Mouse (Mus musculus): ENCODE results near the gene Nebl. TPM values are rescaled to one million over a fixed set of nuclear protein-coding genes. Genes with fewer than 3 reads are reported as not detected.
A peak's percentile ranks its signal among the peaks of the same experiment; 100 is the strongest.

The Nebl gene
- polyA plus RNA-seq, 1 experiment from 2014 or later: 8.7 TPM

- H3K4me2 ChIP-seq (replicated peaks): no peak overlapping the region
- no peak for ATAC-seq (replicated peaks)
- no peak overlapping the region for H3K4me3 ChIP-seq
- H3K9ac ChIP-seq (replicated peaks): no peak overlapping the region
- H3K36me3 ChIP-seq: no peaks in the 10 kb centered on the region
- H3K27ac ChIP-seq (replicated peaks): no peak overlapping the region
- no peaks in the 10 kb centered on the region for H3K4me1 ChIP-seq
- 37% methylated on average over 10 of the region's 10 CpGs for WGBS
- no peaks in the 10 kb centered on the region for H3K27me3 ChIP-seq
- H3K9me3 ChIP-seq: no peaks in the 10 kb centered on the region
Measured at GRCm38 (mm10) chr2:17650147-17650834, 81.0 kb downstream of the Nebl start.

DNA sequence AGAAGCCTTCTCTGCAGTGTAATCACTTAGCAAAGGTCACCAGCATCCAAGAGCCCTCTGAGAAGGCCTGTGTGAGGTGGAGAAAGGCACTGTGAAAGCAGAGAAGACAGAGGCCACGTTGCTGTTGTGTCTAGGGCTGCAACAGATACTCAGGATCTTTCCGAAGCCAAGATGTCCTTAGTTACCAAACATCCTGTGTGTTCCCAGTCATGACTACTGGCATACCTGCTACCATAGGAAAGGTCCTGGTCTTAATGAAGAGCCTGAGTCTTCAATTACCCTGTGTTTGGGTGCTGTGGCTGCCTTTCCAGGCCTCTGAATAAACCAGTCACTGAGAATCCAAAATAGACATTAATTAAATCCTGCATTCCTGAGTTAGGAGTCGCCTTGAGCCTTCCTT is 81.5 kb downstream of the Nebl start:
- no peaks in the 10 kb centered on the region for H3K4me1 ChIP-seq
- 31% methylated on average over 3 of the region's 3 CpGs for WGBS
- no peak overlapping the region for H3K4me3 ChIP-seq

DNA sequence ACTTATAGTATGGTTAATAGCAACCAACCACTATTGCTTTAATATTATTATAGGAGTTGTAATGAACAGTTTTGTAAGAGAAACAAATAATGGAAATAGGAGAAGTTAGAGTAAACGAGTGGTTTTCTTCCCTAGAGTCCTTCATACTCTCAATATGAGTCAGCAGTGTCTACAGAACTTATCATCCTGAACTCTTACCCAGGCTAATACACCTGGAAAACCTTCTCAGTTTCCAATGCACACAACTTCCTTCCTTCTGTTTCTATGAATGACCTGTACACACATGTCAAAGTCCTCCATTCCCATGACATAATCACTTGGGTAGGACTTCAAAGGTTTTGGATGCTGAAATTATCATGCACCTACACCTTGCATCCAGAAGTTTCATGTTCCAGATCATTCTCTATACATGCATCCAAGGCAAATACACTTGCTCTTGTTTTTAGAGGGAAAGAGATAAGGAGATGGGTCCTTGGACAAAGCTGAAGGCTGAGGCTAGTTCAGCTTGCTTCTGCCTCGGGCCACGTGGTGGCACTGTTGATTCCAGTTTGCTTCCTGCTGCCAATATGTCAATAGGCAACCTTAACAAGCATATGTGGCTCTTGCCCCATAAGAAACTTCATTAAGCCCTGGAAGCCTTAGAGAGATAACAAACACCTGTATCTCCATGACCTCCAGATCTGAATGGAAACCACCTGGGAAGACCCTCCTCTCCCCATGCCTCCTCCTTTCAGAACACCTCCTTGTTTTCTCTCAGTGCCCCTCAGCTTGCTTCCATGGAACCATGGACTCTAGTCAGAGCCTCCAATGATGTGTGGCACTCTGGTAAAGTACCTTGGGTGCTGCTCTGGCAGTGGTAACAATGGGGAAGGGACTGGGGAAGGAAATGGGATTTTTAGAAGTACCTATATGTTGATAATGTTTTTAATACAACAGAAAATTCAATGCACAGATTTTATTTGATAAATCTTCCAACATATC is 86.7 kb downstream of the Nebl start:
- Histone ChIP-seq H3K4me1 (no peaks in the 10 kb centered on the region), H3K4me3 (no peak overlapping the region), H3K4me2 (replicated peaks) (no peak overlapping the region), H3K9ac (replicated peaks) (no peak overlapping the region), H3K27ac (replicated peaks) (no peak overlapping the region), H3K27me3 (no peaks in the 10 kb centered on the region), H3K36me3 (no peaks in the 10 kb centered on the region), H3K9me3 (no peaks in the 10 kb centered on the region)
- ATAC-seq (replicated peaks): peak; percentile 85
- whole genome bisulfite sequencing: 29% methylated on average over 3 of the region's 3 CpGs

More for the DNA sequence above, 81.5 kb downstream of the Nebl start:
- ATAC-seq (replicated peaks): no peak
- no peak overlapping the region for H3K27ac ChIP-seq (replicated peaks)
- no peak overlapping the region for H3K9ac ChIP-seq (replicated peaks)
- H3K9me3 ChIP-seq: no peaks in the 10 kb centered on the region
- no peak overlapping the region for H3K4me2 ChIP-seq (replicated peaks)
- no peaks in the 10 kb centered on the region for H3K36me3 ChIP-seq
- H3K27me3 ChIP-seq: no peaks in the 10 kb centered on the region

DNA sequence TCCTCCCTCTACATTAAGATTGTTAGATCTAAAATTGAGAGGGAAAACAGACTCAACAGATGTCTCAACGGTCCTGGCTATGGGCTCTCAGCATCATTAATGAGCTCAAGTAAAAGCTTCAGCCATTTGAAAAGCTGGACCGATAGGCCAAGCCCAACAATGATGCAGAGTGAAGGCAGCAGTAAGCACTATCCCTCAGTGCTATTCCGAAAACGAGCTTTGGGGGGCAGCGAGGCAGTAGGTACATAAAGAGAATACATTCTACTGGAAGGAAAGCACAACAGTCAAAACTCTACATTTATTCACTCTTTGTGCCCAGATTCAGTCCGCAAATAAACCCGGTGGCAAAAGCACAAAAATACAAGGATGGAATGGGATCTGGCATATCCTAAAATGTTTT is 87.4 kb downstream of the Nebl start:
- Histone ChIP-seq H3K36me3 (no peaks in the 10 kb centered on the region), H3K27me3 (no peaks in the 10 kb centered on the region), H3K27ac (replicated peaks) (no peak overlapping the region), H3K4me3 (no peak overlapping the region), H3K9me3 (no peaks in the 10 kb centered on the region), H3K4me1 (no peaks in the 10 kb centered on the region), H3K9ac (replicated peaks) (no peak overlapping the region), H3K4me2 (replicated peaks) (no peak overlapping the region)
- 44% methylated on average over 7 of the region's 7 CpGs for WGBS
- no peak for ATAC-seq (replicated peaks)

- Histone ChIP-seq H3K27ac (replicated peaks) (no peak overlapping the region), H3K9ac (replicated peaks) (no peak overlapping the region), H3K27me3 (no peaks in the 10 kb centered on the region), H3K9me3 (no peaks in the 10 kb centered on the region), H3K4me3 (no peak overlapping the region), H3K36me3 (no peaks in the 10 kb centered on the region), H3K4me1 (peaks cover 4% of the 10 kb centered on the region; the same call in 1 of the 2 replicates), H3K4me2 (replicated peaks) (no peak overlapping the region)
- 93% methylated on average over 7 of the region's 7 CpGs for WGBS
- no peak for ATAC-seq (replicated peaks)
Measured at GRCm38 (mm10) chr2:17642770-17643169, 88.5 kb downstream of the Nebl start.

- 55% methylated on average over 4 of the region's 4 CpGs for WGBS
- ATAC-seq (replicated peaks): no peak
Measured at GRCm38 (mm10) chr2:17640861-17641260, 90.4 kb downstream of the Nebl start.

DNA sequence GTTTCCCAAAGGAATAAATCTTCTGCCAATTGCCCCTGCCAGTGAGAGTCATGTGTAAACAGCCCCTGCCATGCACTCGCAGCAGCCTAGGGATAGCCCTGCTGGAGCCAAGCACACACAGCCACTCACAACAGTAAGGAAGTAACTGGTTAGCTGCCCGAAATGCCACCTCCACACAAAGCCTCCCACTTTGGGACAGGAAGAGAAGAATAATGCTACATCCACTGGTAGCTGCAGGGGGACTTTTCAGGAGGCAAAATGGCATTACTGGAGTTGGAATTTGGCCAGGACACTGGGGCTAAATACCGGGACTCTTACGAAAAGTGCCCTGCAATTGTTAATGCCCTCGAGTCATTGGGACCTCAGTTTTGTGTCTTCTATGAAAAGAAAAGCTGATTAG is 92.6 kb downstream of the Nebl start:
- H3K4me1 ChIP-seq: peaks cover 4% of the 10 kb centered on the region; the same call in 1 of the 2 replicates
- no peaks in the 10 kb centered on the region for H3K9me3 ChIP-seq
- no peak overlapping the region for H3K4me3 ChIP-seq
- H3K27ac ChIP-seq (replicated peaks): no peak overlapping the region
- H3K9ac ChIP-seq (replicated peaks): no peak overlapping the region
- 2% methylated on average over 5 of the region's 5 CpGs for WGBS
- H3K4me2 ChIP-seq (replicated peaks): 0 out of 2 replicates have a peak overlapping the region, but pooled peaks have one; percentile 3
- no peaks in the 10 kb centered on the region for H3K27me3 ChIP-seq
- peak; percentile 81 for ATAC-seq (replicated peaks)
- H3K36me3 ChIP-seq: no peaks in the 10 kb centered on the region

More at GRCm38 (mm10) chr2:17640861-17641260, 90.4 kb downstream of the Nebl start:
- no peak overlapping the region for H3K27ac ChIP-seq (replicated peaks)
- peaks cover 4% of the 10 kb centered on the region; the same call in 1 of the 2 replicates for H3K4me1 ChIP-seq
- no peaks in the 10 kb centered on the region for H3K36me3 ChIP-seq
- no peak overlapping the region for H3K4me3 ChIP-seq
- no peak overlapping the region for H3K9ac ChIP-seq (replicated peaks)
- H3K9me3 ChIP-seq: no peaks in the 10 kb centered on the region
- H3K27me3 ChIP-seq: no peaks in the 10 kb centered on the region
- no peak overlapping the region for H3K4me2 ChIP-seq (replicated peaks)

DNA sequence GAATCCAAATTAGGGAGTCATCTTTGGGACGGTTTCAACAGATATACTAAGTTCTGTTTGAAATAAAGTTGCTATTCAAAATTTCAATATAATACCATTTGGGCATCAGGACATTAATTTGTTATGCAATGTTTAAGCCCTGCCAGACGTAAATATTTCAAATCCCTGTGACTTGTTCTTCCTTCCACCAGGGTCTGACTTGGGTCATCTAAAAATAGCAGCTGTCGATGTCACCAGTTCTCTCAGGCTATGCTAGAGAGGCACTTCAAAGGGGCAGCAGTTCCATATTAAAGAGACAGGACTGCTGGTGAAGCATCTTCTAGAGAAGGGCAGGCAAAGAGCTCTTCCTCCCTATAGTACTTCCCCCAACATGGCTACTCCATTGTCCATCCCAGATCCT is 107.3 kb downstream of the Nebl start:
- H3K27ac ChIP-seq (replicated peaks): no peak overlapping the region
- no peaks in the 10 kb centered on the region for H3K36me3 ChIP-seq
- H3K9me3 ChIP-seq: no peaks in the 10 kb centered on the region
- H3K9ac ChIP-seq (replicated peaks): no peak overlapping the region
- H3K27me3 ChIP-seq: no peaks in the 10 kb centered on the region
- 79% methylated on average over 3 of the region's 3 CpGs for WGBS
- no peaks in the 10 kb centered on the region for H3K4me1 ChIP-seq
- ATAC-seq (replicated peaks): no peak
- no peak overlapping the region for H3K4me3 ChIP-seq
- H3K4me2 ChIP-seq (replicated peaks): no peak overlapping the region

GRCm38 (mm10) chr2:17610259-17610658 is 121.0 kb downstream of the Nebl start:
- H3K27ac ChIP-seq (replicated peaks): no peak overlapping the region
- H3K4me2 ChIP-seq (replicated peaks): no peak overlapping the region
- no peak overlapping the region for H3K9ac ChIP-seq (replicated peaks)
- 0 out of 2 replicates have a peak, but pooled peaks cover 2% of the 10 kb centered on the region for H3K4me1 ChIP-seq
- 6% methylated on average over 3 of the region's 3 CpGs for WGBS
- ATAC-seq (replicated peaks): no peak
- H3K36me3 ChIP-seq: no peaks in the 10 kb centered on the region
- H3K4me3 ChIP-seq: no peak overlapping the region
- H3K27me3 ChIP-seq: no peaks in the 10 kb centered on the region
- H3K9me3 ChIP-seq: no peaks in the 10 kb centered on the region

- H3K4me1 ChIP-seq: no peaks in the 10 kb centered on the region
- H3K4me3 ChIP-seq: no peak overlapping the region
- H3K27ac ChIP-seq (replicated peaks): no peak overlapping the region
- WGBS: 66% methylated on average over 4 of the region's 4 CpGs
- no peak overlapping the region for H3K9ac ChIP-seq (replicated peaks)
- H3K36me3 ChIP-seq: no peaks in the 10 kb centered on the region
- H3K27me3 ChIP-seq: no peaks in the 10 kb centered on the region
- no peak overlapping the region for H3K4me2 ChIP-seq (replicated peaks)
- H3K9me3 ChIP-seq: no peaks in the 10 kb centered on the region
- ATAC-seq (replicated peaks): no peak
Measured at GRCm38 (mm10) chr2:17603573-17603972, 127.7 kb downstream of the Nebl start.

DNA sequence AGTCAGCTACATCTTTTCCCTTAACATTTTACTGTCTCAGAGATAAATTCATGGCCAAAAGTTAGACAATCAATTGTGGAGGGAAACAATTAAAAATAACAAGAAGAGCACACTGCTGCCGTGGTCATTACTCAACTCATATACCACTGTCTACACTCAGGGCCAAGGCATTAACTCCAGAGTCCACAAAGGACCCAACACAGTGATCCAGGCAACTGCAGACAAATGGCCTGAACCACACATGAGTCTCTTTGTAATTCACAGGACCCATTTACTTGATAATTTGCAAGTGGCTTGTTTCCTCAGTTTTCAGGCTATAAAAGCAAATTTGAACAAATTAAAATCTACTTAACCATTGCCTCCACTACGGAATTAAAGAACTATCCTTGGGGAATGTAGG is 130.6 kb downstream of the Nebl start:
- Histone ChIP-seq H3K27me3 (no peaks in the 10 kb centered on the region), H3K36me3 (no peaks in the 10 kb centered on the region), H3K4me1 (no peaks in the 10 kb centered on the region), H3K4me2 (replicated peaks) (no peak overlapping the region), H3K9ac (replicated peaks) (no peak overlapping the region), H3K4me3 (no peak overlapping the region), H3K27ac (replicated peaks) (no peak overlapping the region), H3K9me3 (no peaks in the 10 kb centered on the region)
- ATAC-seq (replicated peaks): no peak
- WGBS: 60% methylated on average over 2 of the region's 2 CpGs

DNA sequence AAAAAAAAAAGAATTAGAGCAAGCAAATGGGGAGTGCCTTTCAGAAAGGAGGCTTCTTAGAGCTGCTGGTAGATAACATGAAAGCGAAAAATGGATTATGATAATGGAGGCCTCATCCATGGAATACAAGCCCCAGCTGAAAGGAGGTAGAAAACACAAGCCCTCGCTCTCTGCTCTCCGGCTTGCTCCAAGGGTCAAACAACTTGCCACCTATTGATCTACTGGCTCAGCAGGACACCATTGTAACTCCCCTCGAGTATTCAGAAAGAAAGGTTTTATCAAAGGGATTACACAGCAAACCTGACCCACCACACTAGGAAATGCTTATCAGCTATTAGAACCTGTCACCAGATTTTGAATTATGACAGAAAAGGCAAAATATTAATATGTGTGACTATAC is 131.4 kb downstream of the Nebl start:
- H3K27me3 ChIP-seq: no peaks in the 10 kb centered on the region
- no peaks in the 10 kb centered on the region for H3K4me1 ChIP-seq
- no peak overlapping the region for H3K4me2 ChIP-seq (replicated peaks)
- no peak overlapping the region for H3K27ac ChIP-seq (replicated peaks)
- H3K9me3 ChIP-seq: no peaks in the 10 kb centered on the region
- no peak overlapping the region for H3K4me3 ChIP-seq
- WGBS: 27% methylated on average over 4 of the region's 4 CpGs
- ATAC-seq (replicated peaks): no peak
- H3K36me3 ChIP-seq: no peaks in the 10 kb centered on the region
- H3K9ac ChIP-seq (replicated peaks): no peak overlapping the region

All from forebrain, embryonic 15.5 days (tissue).